Mouse (Mus musculus) brain, embryonic 14.5 days (tissue): ENCODE results near the gene Plxdc2.

ENCODE experiments used
- CTCF ChIP-seq: fragments of 200-500 bp; IDR thresholded peaks from 2 replicates; pipeline ENCODE4 v1.5.1; 2012; ENCODE audit warnings: inconsistent platforms, mild to moderate bottlenecking, moderate library complexity, borderline replicate concordance; ENCODE audit not compliant: insufficient read depth, insufficient read length; ENCODE audit errors: extremely low read depth
- POLR2A ChIP-seq: fragments of 200-500 bp; IDR thresholded peaks from 2 replicates; pipeline ENCODE4 v1.6.1; 2012; ENCODE audit warnings: mild to moderate bottlenecking, inconsistent platforms, borderline replicate concordance; ENCODE audit not compliant: poor library complexity, insufficient read depth, insufficient read length, severe bottlenecking; ENCODE audit errors: extremely low read depth

DNA sequence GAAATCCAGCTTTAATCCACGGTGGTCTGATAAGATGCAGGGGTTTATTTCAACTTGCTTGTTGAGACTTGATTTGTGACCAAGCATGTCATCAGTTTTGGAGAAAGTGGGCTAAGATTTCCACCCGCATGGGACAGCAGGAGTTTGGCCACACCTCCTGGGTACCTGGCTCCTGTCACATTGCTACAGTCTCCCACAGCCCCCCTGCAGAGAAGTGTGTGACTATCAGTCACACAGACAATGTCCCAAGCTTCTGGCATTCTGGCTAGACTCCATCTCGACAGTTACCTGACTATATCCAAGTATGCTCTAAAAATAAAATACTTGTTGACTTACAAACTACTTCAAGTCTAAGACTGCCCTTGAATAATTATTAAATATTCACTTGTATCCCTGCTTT lies 185.1 kb downstream of the Plxdc2 start:
- no peak for TF ChIP-seq CTCF
- TF ChIP-seq POLR2A = no peak
